Comparison of ENCODE assay signal across 1 mouse cellular context in the genomic region with DNA sequence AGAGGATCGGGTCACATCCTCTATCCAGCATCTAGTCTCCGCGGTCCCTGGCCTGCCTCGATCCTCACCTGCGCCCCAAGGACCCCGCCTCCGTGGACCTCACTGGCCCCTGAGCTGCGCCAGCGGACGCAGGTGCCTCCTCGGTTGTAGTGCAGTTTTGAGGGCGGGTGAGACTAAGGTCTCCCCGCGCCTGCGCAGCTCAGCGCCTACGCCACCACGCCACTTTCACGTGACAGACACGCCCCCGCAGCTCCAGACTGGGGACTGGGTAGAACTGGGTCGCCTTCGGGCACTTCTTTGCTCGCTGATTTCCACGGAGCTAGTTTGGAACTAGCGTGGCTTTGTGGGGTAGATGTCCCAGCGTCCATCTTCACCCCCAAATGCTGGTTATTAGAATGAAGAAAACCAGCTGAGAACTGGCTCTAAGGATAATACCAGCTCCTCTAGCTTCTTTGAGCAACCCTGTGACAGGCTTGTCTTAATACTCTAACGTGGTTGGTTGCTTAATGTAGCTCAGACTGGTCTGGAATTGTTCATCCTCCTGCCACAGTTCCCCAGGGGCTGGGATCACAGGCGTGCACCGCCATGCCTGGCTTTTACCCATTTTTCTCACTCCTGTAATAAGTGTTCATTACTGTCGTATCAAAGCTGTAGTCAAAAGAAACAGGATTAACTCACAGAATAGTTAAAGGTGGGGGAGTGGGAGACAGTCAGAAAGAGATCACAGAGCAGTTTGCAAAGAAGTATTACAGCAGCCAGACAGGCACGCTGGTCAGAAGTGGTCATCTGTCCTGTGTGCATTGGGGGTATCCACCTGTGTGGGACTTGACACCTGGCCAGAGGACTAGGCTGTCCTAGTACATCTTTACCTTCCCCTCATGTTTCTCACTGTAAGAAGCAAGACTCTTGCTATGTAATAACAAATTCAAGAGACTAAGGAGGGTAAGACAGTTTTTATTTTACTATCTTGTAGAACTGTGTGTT.
TF ChIP-seq lines count a peak whose summit lies in the region.

Gene Fam213a (minus strand): TSS at position 159 of the 984 bp plus-strand sequence.

TF ChIP-seq in CH12.LX, 34 proteins besides CTCF, POLR2A, EP300 and RAD21 (continued from another document):
- peak; percentile 81 for TF ChIP-seq NELFE (IDR thresholded peaks at IDR 0.05; ENCODE audit: low read depth, low read length)
- peak; percentile 61; the same call in 1 of the 2 replicates for TF ChIP-seq MAZ (IDR thresholded peaks at IDR 0.05; ENCODE audit: low read depth, low read length)
- no peak for TF ChIP-seq JUND (conservative IDR thresholded peaks at IDR 0.05; ENCODE audit: low read depth, low read length)
- TF ChIP-seq CHD2 (IDR thresholded peaks at IDR 0.05; ENCODE audit: low read length) = no peak
- peak; percentile 99 for TF ChIP-seq NRF1 (IDR thresholded peaks at IDR 0.05; ENCODE audit: low read depth, low read length)
- no peak for TF ChIP-seq ZKSCAN1 (IDR thresholded peaks at IDR 0.05; ENCODE audit: borderline replicate concordance, low read depth, low read length)
- no peak for TF ChIP-seq MAFK (IDR thresholded peaks at IDR 0.05; ENCODE audit: insufficient replicate concordance, low read length)
- TF ChIP-seq ETS1 (conservative IDR thresholded peaks at IDR 0.05; ENCODE audit: low read depth, low read length) = peak; percentile 38; the same call in 1 of the 2 replicates
- no peak for TF ChIP-seq UBTF (IDR thresholded peaks at IDR 0.05; ENCODE audit: low read depth, low read length)
- peak; percentile 77 for TF ChIP-seq USF1 (IDR thresholded peaks at IDR 0.05; ENCODE audit: low read depth, low read length)
- no peak for TF ChIP-seq E2F4 (IDR thresholded peaks at IDR 0.05; ENCODE audit: insufficient replicate concordance, low read depth, low read length)
- TF ChIP-seq ZC3H11A (IDR thresholded peaks at IDR 0.05; ENCODE audit: low read depth, low read length) = no peak
- no peak for TF ChIP-seq MEF2A (IDR thresholded peaks at IDR 0.05; ENCODE audit: borderline replicate concordance, low read depth, low read length)
- no peak for TF ChIP-seq PAX5 (IDR thresholded peaks at IDR 0.05; ENCODE audit: low read length)
- no peak for TF ChIP-seq KAT2A (IDR thresholded peaks at IDR 0.05; ENCODE audit: insufficient replicate concordance, low read length)
